Mouse (Mus musculus) neural tube, embryonic 14.5 days (tissue): ENCODE results near the gene Bach2. TPM values are rescaled to one million over a fixed set of nuclear protein-coding genes. Genes with fewer than 3 reads are reported as not detected.

Source experiments
- ATAC-seq: fragments of 200-750 bp; cut with Nextera tagmentation; 2 replicates; pipeline ENCODE4 v1.8.0; 2017; ENCODE audit warnings: low read depth, mild to moderate bottlenecking, moderate TSS enrichment, moderate library complexity
- H3K27ac ChIP-seq: fragments of 300-500 bp; sonication (generic); 2 replicates; pipeline ENCODE4 v1.5.1; 2014; ENCODE audit warnings: low read depth, mild to moderate bottlenecking, control low read depth, low read length, moderate library complexity, mixed read lengths
- H3K27me3 ChIP-seq: fragments of 300-500 bp; sonication (generic); 2 replicates; pipeline ENCODE4 v1.6.1; 2014; ENCODE audit warnings: low read length; ENCODE audit not compliant: control insufficient read depth, insufficient read depth
- H3K36me3 ChIP-seq: fragments of 300-500 bp; sonication (generic); 2 replicates; pipeline ENCODE4 v1.6.1; 2014; ENCODE audit warnings: low read length, mixed read lengths; ENCODE audit not compliant: control insufficient read depth, insufficient read depth
- H3K4me1 ChIP-seq: fragments of 300-500 bp; sonication (generic); 2 replicates; pipeline ENCODE4 v1.6.1; 2014; ENCODE audit warnings: low read length; ENCODE audit not compliant: control insufficient read depth, insufficient read depth
- H3K4me2 ChIP-seq: fragments of 300-500 bp; sonication (generic); 2 replicates; pipeline ENCODE4 v1.6.1; 2014; ENCODE audit warnings: mild to moderate bottlenecking, low read depth, low read length, control low read depth
- H3K4me3 ChIP-seq: fragments of 300-500 bp; sonication (generic); 2 replicates; pipeline ENCODE4 v1.5.1; 2014; ENCODE audit warnings: low read depth, low read length, control low read depth, mixed read lengths
- H3K9ac ChIP-seq: fragments of 300-500 bp; sonication (generic); replicated peaks from 2 replicates; pipeline ENCODE4 v1.6.1; 2014; ENCODE audit warnings: low read depth, mild to moderate bottlenecking, control low read depth, low read length, mixed read lengths
- H3K9me3 ChIP-seq: fragments of 300-500 bp; sonication (generic); 2 replicates; pipeline ENCODE4 v1.6.1; 2016; ENCODE audit warnings: low read length; ENCODE audit not compliant: control insufficient read depth
- WGBS: fragments of 180-500 bp; shearing (Covaris S2); extraction: QIAGEN DNeasy Blood & Tissue Kit; methylation state at CpG from one replicate; pipeline ENCODE4 v1.1.7; 2014; 5-methylcytosine and 5-hydroxymethylcytosine counted together
- polyA plus RNA-seq: library from polyadenylated mRNA; unstranded; fragments of >200 nt; fragmentation: Nextera tagmentation; extraction: Ambion mirVana; gene quantifications from 2 replicates; pipeline ENCODE4 v1.2.1, GENCODE M21; 2014

The Bach2 gene
- polyA plus RNA-seq, 1 experiment from 2014 or later: 32.4 TPM

DNA sequence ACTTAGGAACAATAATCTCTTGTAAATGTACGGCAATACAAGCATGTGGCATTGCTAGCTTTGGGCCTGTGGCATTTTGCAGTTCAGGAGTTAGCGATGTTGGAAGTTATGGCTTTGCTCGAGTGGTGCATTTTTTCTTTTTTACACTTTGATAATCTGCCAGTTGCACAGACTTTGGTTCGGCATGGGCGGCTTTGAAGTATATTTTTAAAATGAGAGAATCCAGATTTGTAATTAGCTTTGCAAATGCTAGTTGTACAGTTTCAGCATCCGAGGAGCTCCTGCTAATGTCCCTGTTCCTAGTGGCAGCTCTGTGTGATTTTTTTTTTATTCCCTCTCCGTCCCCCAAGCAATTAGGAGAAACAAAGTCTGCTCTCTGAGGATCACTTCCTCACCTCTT, 176.4 kb downstream of the Bach2 start:
- Histone ChIP-seq H3K36me3 (no peaks in the 10 kb centered on the region), H3K4me2 (no peak overlapping the region), H3K4me1 (peaks cover 4% of the 10 kb centered on the region; the same call in 1 of the 2 replicates), H3K9ac (no peak overlapping the region), H3K27ac (no peak overlapping the region), H3K4me3 (no peak overlapping the region), H3K9me3 (no peaks in the 10 kb centered on the region), H3K27me3 (no peaks in the 10 kb centered on the region)
- 69% methylated on average over 7 of the region's 7 CpGs for WGBS
- no peak for ATAC-seq

GRCm38 (mm10) chr4:32417939-32418338, 179.3 kb downstream of the Bach2 start:
- Histone ChIP-seq H3K4me1 (peaks cover 1% of the 10 kb centered on the region; the same call in 1 of the 2 replicates), H3K27ac (no peak overlapping the region), H3K9me3 (no peaks in the 10 kb centered on the region), H3K9ac (no peak overlapping the region), H3K36me3 (no peaks in the 10 kb centered on the region), H3K4me3 (no peak overlapping the region), H3K4me2 (no peak overlapping the region), H3K27me3 (no peaks in the 10 kb centered on the region)
- 89% methylated on average over 8 of the region's 8 CpGs for WGBS
- ATAC-seq: no peak

DNA sequence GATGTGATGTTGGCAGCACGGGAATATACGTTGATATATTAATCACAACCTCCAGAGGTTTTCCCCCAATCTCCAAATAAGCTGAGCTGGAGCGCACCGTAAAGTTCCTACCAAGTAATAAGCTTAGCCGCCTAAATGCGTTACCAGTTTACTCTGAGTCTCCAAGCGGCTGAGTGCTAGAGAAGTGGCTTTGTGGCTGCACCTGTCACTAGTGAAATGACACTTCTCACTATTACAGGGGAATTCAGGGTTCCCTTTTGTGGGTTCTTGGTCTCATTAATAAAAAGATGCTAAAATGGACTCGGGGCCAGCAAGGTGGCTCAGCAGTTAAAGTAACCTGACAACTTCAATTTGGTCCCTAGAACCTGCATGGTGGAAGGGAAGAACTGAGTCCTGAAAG, 183.0 kb downstream of the Bach2 start:
- Histone ChIP-seq H3K27me3 (no peaks in the 10 kb centered on the region), H3K9me3 (no peaks in the 10 kb centered on the region), H3K4me2 (no peak overlapping the region), H3K27ac (no peak overlapping the region), H3K4me3 (no peak overlapping the region), H3K36me3 (no peaks in the 10 kb centered on the region), H3K9ac (no peak overlapping the region), H3K4me1 (peaks cover 2% of the 10 kb centered on the region; the same call in 1 of the 2 replicates)
- no peak for ATAC-seq
- 72% methylated on average over 8 of the region's 8 CpGs for WGBS

DNA sequence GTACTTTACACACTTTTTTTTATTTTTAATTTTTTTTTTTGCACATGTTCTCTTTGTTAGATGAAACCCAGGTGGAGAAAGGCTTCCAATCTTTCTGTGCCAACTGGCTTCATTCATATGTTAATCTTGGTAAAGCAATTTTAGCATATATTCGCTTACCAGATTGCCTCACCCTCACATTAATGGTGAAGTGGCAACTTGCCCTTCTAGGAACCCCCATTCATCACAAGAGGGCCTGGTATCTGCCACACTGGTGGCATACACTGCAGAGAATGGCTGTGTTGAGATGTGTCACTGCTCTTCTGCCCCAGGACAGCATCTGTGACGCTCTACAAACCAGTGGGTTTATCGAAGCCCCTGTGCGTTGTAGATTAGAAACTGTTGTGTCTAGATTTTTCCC, 183.8 kb downstream of the Bach2 start:
- no peak overlapping the region for H3K9ac ChIP-seq
- H3K9me3 ChIP-seq: no peaks in the 10 kb centered on the region
- no peaks in the 10 kb centered on the region for H3K27me3 ChIP-seq
- H3K27ac ChIP-seq: no peak overlapping the region; the same call in 1 of the 2 replicates
- 46% methylated on average over 4 of the region's 4 CpGs for WGBS
- H3K4me3 ChIP-seq: no peak overlapping the region
- no peak overlapping the region for H3K4me2 ChIP-seq
- no peaks in the 10 kb centered on the region for H3K36me3 ChIP-seq
- ATAC-seq: peak; percentile 56; the same call in 1 of the 2 replicates
- peaks cover 10% of the 10 kb centered on the region; the same call in 1 of the 2 replicates for H3K4me1 ChIP-seq

GRCm38 (mm10) chr4:32423667-32424066, 185.1 kb downstream of the Bach2 start:
- peaks cover 20% of the 10 kb centered on the region for H3K4me1 ChIP-seq

GRCm38 (mm10) chr4:32424434-32424833, 185.8 kb downstream of the Bach2 start:
- no peak overlapping the region for H3K27ac ChIP-seq
- H3K4me3 ChIP-seq: no peak overlapping the region
- no peaks in the 10 kb centered on the region for H3K36me3 ChIP-seq
- H3K4me2 ChIP-seq: no peak overlapping the region
- no peaks in the 10 kb centered on the region for H3K9me3 ChIP-seq
- H3K9ac ChIP-seq: no peak overlapping the region
- no peak for ATAC-seq
- H3K27me3 ChIP-seq: no peaks in the 10 kb centered on the region
- peaks cover 28% of the 10 kb centered on the region for H3K4me1 ChIP-seq
- 80% methylated on average over 7 of the region's 7 CpGs for WGBS

More at GRCm38 (mm10) chr4:32423667-32424066, 185.1 kb downstream of the Bach2 start:
- Histone ChIP-seq H3K9me3 (no peaks in the 10 kb centered on the region), H3K27ac (no peak overlapping the region), H3K4me2 (no peak overlapping the region), H3K9ac (no peak overlapping the region), H3K36me3 (no peaks in the 10 kb centered on the region), H3K4me3 (no peak overlapping the region), H3K27me3 (no peaks in the 10 kb centered on the region)
- no peak for ATAC-seq
- 91% methylated on average over 5 of the region's 5 CpGs for WGBS

DNA sequence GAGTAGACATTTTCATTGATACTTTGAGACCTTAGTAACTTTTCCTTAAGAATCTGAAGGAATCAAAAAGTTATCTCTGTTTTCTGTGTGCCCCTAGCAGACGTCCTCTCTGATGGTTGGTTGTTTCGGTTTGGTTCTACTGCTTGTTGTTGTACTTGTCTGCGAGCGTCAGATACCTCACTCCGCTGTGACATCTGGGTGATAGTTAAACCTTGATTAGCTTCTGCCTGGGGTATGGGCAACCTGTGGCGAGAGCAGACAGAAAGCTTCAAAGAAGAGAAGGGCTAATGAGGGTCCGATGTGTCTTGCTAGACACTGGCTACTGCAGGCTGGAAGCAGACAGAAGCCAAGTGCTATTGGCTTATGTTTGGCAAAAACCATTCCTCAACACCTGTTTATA, 186.5 kb downstream of the Bach2 start:
- H3K36me3 ChIP-seq: no peaks in the 10 kb centered on the region
- no peak for ATAC-seq
- H3K9ac ChIP-seq: no peak overlapping the region
- no peaks in the 10 kb centered on the region for H3K9me3 ChIP-seq
- no peaks in the 10 kb centered on the region for H3K27me3 ChIP-seq
- H3K4me3 ChIP-seq: no peak overlapping the region
- H3K27ac ChIP-seq: no peak overlapping the region
- H3K4me1 ChIP-seq: peaks cover 34% of the 10 kb centered on the region
- H3K4me2 ChIP-seq: no peak overlapping the region
- WGBS: 81% methylated on average over 7 of the region's 7 CpGs

DNA sequence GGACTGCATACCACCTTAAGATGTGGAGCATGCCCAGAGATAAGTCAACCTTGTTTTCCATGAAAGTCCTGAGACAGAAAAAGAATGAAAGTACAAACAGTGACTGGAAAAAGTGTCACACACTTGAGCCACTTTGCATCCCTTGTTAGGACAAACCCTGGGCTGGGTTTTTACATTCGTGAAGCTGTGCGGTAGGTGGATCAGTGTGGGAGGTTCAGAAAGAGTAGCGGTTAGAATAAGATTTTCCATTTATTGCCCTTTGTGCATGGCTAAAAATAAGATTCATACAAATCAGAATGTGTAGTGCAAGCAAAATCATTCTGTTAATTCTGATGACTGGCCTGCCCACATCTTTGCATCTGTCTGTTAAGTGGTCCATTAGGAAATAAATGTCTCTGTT, 187.0 kb downstream of the Bach2 start:
- Histone ChIP-seq H3K36me3 (no peaks in the 10 kb centered on the region), H3K9ac (no peak overlapping the region), H3K27ac (no peak overlapping the region), H3K4me1 (peaks cover 40% of the 10 kb centered on the region), H3K9me3 (no peaks in the 10 kb centered on the region), H3K27me3 (no peaks in the 10 kb centered on the region), H3K4me2 (no peak overlapping the region), H3K4me3 (no peak overlapping the region)
- 94% methylated on average over 3 of the region's 3 CpGs for WGBS
- ATAC-seq: no peak

GRCm38 (mm10) chr4:32426779-32427577, 188.4 kb downstream of the Bach2 start:
- Histone ChIP-seq H3K4me2 (no peak overlapping the region), H3K9me3 (no peaks in the 10 kb centered on the region), H3K4me1 (peaks cover 53% of the 10 kb centered on the region), H3K27me3 (no peaks in the 10 kb centered on the region), H3K36me3 (no peaks in the 10 kb centered on the region), H3K27ac (peak overlapping the region; percentile 7), H3K4me3 (no peak overlapping the region), H3K9ac (peak overlapping the region; percentile 32; the same call in 1 of the 2 replicates)
- ATAC-seq: peak; percentile 42; the same call in 1 of the 2 replicates
- WGBS: 66% methylated on average over 27 of the region's 27 CpGs
